Mouse (Mus musculus): ENCODE results near the gene Zfp740. TPM values are rescaled to one million over a fixed set of nuclear protein-coding genes. Genes with fewer than 3 reads are reported as not detected.
"Not testable (repeated sequence)": the region's sequence is repeated elsewhere in the genome, so short reads cannot be mapped to it uniquely, and the experiment has no call there.

The Zfp740 gene
- polyA plus RNA-seq, 1 experiment = 79.3 TPM

- DNase-seq = peak; percentile 83 to 87
- TF ChIP-seq POLR2A (IDR thresholded peaks at IDR 0.05; ENCODE audit: borderline replicate concordance, insufficient read depth, low read length) = no peak
- TF ChIP-seq CTCF (IDR thresholded peaks at IDR 0.05; ENCODE audit: borderline replicate concordance, insufficient read depth, low read depth, low read length) = peak; percentile 76
- WGBS = 2% methylated on average over 43 of the region's 43 CpGs
- peaks cover 2% of the 10 kb centered on the region for H3K4me1 ChIP-seq (ENCODE audit: control insufficient read depth, insufficient read depth, low read length)
- H3K27ac ChIP-seq (ENCODE audit: insufficient read depth, low read length) = no peak overlapping the region
- peak overlapping the region; percentile 71 for H3K4me3 ChIP-seq (replicated peaks; ENCODE audit: insufficient read depth, low read depth, low read length)
- H3K27me3 ChIP-seq (ENCODE audit: control insufficient read depth, insufficient read depth, low read length) = no peaks in the 10 kb centered on the region
Measured at GRCm38 (mm10) chr15:102224186-102224991, 21.3 kb downstream of the Zfp740 start.

- peaks cover 2% of the 10 kb centered on the region for H3K4me1 ChIP-seq (ENCODE audit: control insufficient read depth, insufficient read depth, low read length)
- DNase-seq = no peak
- peak overlapping the region; percentile 71 for H3K4me3 ChIP-seq (replicated peaks; ENCODE audit: insufficient read depth, low read depth, low read length)
- WGBS = 25% methylated on average over 21 of the region's 21 CpGs
- no peaks in the 10 kb centered on the region for H3K27me3 ChIP-seq (ENCODE audit: control insufficient read depth, insufficient read depth, low read length)
- no peak for TF ChIP-seq POLR2A (IDR thresholded peaks at IDR 0.05; ENCODE audit: borderline replicate concordance, insufficient read depth, low read length)
- TF ChIP-seq CTCF (IDR thresholded peaks at IDR 0.05; ENCODE audit: borderline replicate concordance, insufficient read depth, low read depth, low read length) = no peak
- H3K27ac ChIP-seq (ENCODE audit: insufficient read depth, low read length) = no peak overlapping the region
Measured at GRCm38 (mm10) chr15:102224992-102225617, 22.1 kb downstream of the Zfp740 start.

- not testable (repeated sequence) for H3K4me1 ChIP-seq (ENCODE audit: control insufficient read depth, insufficient read depth, low read length); H3K27me3 ChIP-seq (ENCODE audit: control insufficient read depth, insufficient read depth, low read length); H3K4me3 ChIP-seq (replicated peaks; ENCODE audit: insufficient read depth, low read depth, low read length); H3K27ac ChIP-seq (ENCODE audit: insufficient read depth, low read length); DNase-seq
- 89% methylated on average over 6 of the region's 6 CpGs for WGBS
Measured at GRCm38 (mm10) chr15:102225619-102226018, 22.6 kb downstream of the Zfp740 start.

GRCm38 (mm10) chr15:102230408-102231321, 27.6 kb downstream of the Zfp740 start:
- 83% methylated on average over 17 of the region's 17 CpGs for WGBS
- Histone ChIP-seq H3K27me3 (ENCODE audit: control insufficient read depth, insufficient read depth, low read length) (no peaks in the 10 kb centered on the region), H3K4me1 (ENCODE audit: control insufficient read depth, insufficient read depth, low read length) (peaks cover 7% of the 10 kb centered on the region), H3K27ac (ENCODE audit: insufficient read depth, low read length) (no peak overlapping the region), H3K4me3 (replicated peaks; ENCODE audit: insufficient read depth, low read depth, low read length) (peak overlapping the region; percentile 35)
- TF ChIP-seq CTCF (IDR thresholded peaks at IDR 0.05; ENCODE audit: borderline replicate concordance, insufficient read depth, low read depth, low read length) (no peak), POLR2A (IDR thresholded peaks at IDR 0.05; ENCODE audit: borderline replicate concordance, insufficient read depth, low read length) (no peak)
- no peak for DNase-seq

GRCm38 (mm10) chr15:102231748-102232147, 28.7 kb downstream of the Zfp740 start, which contains the start of gene Itgb7:
Gene Itgb7 (minus strand): TSS chr15:102231944.
- Histone ChIP-seq H3K27ac (ENCODE audit: insufficient read depth, low read length) (no peak within 1 kb of the TSS), H3K4me1 (ENCODE audit: control insufficient read depth, insufficient read depth, low read length) (peaks cover 7% of the 10 kb centered on the region), H3K4me3 (replicated peaks; ENCODE audit: insufficient read depth, low read depth, low read length) (peak within 1 kb of the TSS; percentile 35), H3K27me3 (ENCODE audit: control insufficient read depth, insufficient read depth, low read length) (no peaks in the 10 kb centered on the region)
- TF ChIP-seq POLR2A (IDR thresholded peaks at IDR 0.05; ENCODE audit: borderline replicate concordance, insufficient read depth, low read length) (0 out of 2 replicates have a peak, but pooled peaks have one; percentile 11), CTCF (IDR thresholded peaks at IDR 0.05; ENCODE audit: borderline replicate concordance, insufficient read depth, low read depth, low read length) (no peak)
- DNase-seq = no peak
- 49% methylated on average over 6 of the region's 6 CpGs for WGBS

- TF ChIP-seq CTCF (IDR thresholded peaks at IDR 0.05; ENCODE audit: borderline replicate concordance, insufficient read depth, low read depth, low read length) (no peak), POLR2A (IDR thresholded peaks at IDR 0.05; ENCODE audit: borderline replicate concordance, insufficient read depth, low read length) (no peak)
- Histone ChIP-seq H3K4me1 (ENCODE audit: control insufficient read depth, insufficient read depth, low read length) (peaks cover 7% of the 10 kb centered on the region), H3K27ac (ENCODE audit: insufficient read depth, low read length) (no peak overlapping the region), H3K4me3 (replicated peaks; ENCODE audit: insufficient read depth, low read depth, low read length) (no peak overlapping the region), H3K27me3 (ENCODE audit: control insufficient read depth, insufficient read depth, low read length) (no peaks in the 10 kb centered on the region)
- WGBS = 87% methylated on average over 7 of the region's 7 CpGs
- DNase-seq = no peak
Measured at GRCm38 (mm10) chr15:102232764-102233163, 29.7 kb downstream of the Zfp740 start.

- H3K27me3 ChIP-seq (ENCODE audit: control insufficient read depth, insufficient read depth, low read length) = no peaks in the 10 kb centered on the region
- DNase-seq = no peak
- no peak overlapping the region for H3K27ac ChIP-seq (ENCODE audit: insufficient read depth, low read length)
- peaks cover 7% of the 10 kb centered on the region for H3K4me1 ChIP-seq (ENCODE audit: control insufficient read depth, insufficient read depth, low read length)
- 42% methylated on average over 2 of the region's 2 CpGs for WGBS
- no peak overlapping the region for H3K4me3 ChIP-seq (replicated peaks; ENCODE audit: insufficient read depth, low read depth, low read length)
- TF ChIP-seq CTCF (IDR thresholded peaks at IDR 0.05; ENCODE audit: borderline replicate concordance, insufficient read depth, low read depth, low read length) = no peak
- TF ChIP-seq POLR2A (IDR thresholded peaks at IDR 0.05; ENCODE audit: borderline replicate concordance, insufficient read depth, low read length) = no peak
Measured at GRCm38 (mm10) chr15:102233896-102234295, 30.8 kb downstream of the Zfp740 start.

Data from cerebellum, adult 2 months (tissue).